Mouse (Mus musculus) CH12.LX (cell line): Measurements from ENCODE around the gene Ippk. TPM values are rescaled to one million over a fixed set of nuclear protein-coding genes. Genes with fewer than 3 reads are reported as not detected.

Experiments used
- DNase-seq: peaks from one replicate; pipeline ENCODE4 v3.0.0-alpha.2; 2013; ENCODE audit errors: extremely low read depth
- H3K27ac ChIP-seq: 2 replicates; pipeline ENCODE4 v1.5.1; 2012; ENCODE audit warnings: low read depth, mild to moderate bottlenecking, control low read depth, moderate library complexity; ENCODE audit not compliant: insufficient read depth
- H3K27me3 ChIP-seq: replicated peaks from 2 replicates; pipeline ENCODE3; 2012; ENCODE audit warnings: inconsistent platforms
- H3K36me3 ChIP-seq, 2 experiments: replicated peaks in 1 of 2; 2 replicates each; pipeline versions ENCODE3 to v1.6.1; 2012; ENCODE audit warnings: inconsistent platforms in 1 of 2, low read length in 1 of 2, mild to moderate bottlenecking in 1 of 2, mixed read lengths in 1 of 2, moderate library complexity in 1 of 2; ENCODE audit not compliant: control insufficient read depth in 1 of 2, insufficient read depth in 1 of 2
- H3K4me1 ChIP-seq, 2 experiments: 2 replicates each; pipeline ENCODE4 v1.6.1; 2012; ENCODE audit warnings: inconsistent platforms in 1 of 2, moderate library complexity in 1 of 2; ENCODE audit not compliant: insufficient read depth in 2 of 2, control insufficient read depth in 1 of 2
- H3K4me2 ChIP-seq: 2 replicates; pipeline ENCODE4 v1.6.1; 2012; ENCODE audit warnings: low read depth, mild to moderate bottlenecking, control low read depth; ENCODE audit not compliant: poor library complexity, insufficient read depth, severe bottlenecking
- H3K4me3 ChIP-seq, 3 experiments: fragments of 150-350 bp in 1 of 3; sonication (generic) in 1 of 3; replicated peaks in 1 of 3; 2 replicates each; pipeline versions ENCODE3 to v1.5.1; 2011 to 2012; ENCODE audit warnings: low read depth in 2 of 3, low read length in 2 of 3, mild to moderate bottlenecking in 2 of 3, moderate library complexity in 2 of 3, control low read depth in 1 of 3, improper control_type of control experiment in 1 of 3, inconsistent platforms in 1 of 3, mixed read lengths in 1 of 3; ENCODE audit not compliant: poor library complexity in 1 of 3
- H3K79me2 ChIP-seq: replicated peaks from 2 replicates; pipeline ENCODE4 v1.6.1; 2012; ENCODE audit warnings: mild to moderate bottlenecking, moderate library complexity; ENCODE audit not compliant: control insufficient read depth, poor library complexity, insufficient read depth, severe bottlenecking; ENCODE audit errors: extremely low read depth
- H3K9ac ChIP-seq: 2 replicates; pipeline ENCODE4 v1.6.1; 2012; ENCODE audit warnings: low read depth, mild to moderate bottlenecking, control low read depth, moderate library complexity; ENCODE audit not compliant: insufficient read depth
- H3K9me3 ChIP-seq: replicated peaks from 2 replicates; pipeline ENCODE3; 2012; ENCODE audit warnings: low read length, inconsistent platforms, mixed read lengths
- BHLHE40 ChIP-seq: IDR thresholded peaks from 2 replicates; pipeline ENCODE4 v1.6.1; 2011; ENCODE audit warnings: mild to moderate bottlenecking, low read depth, low read length, improper control_type of control experiment
- EP300 ChIP-seq: IDR thresholded peaks from 2 replicates; pipeline ENCODE4 v1.6.1; 2011; ENCODE audit warnings: low read length, improper control_type of control experiment
- ETS1 ChIP-seq: conservative IDR thresholded peaks from 2 replicates; pipeline ENCODE4 v1.6.1; 2012; ENCODE audit warnings: low read depth, mild to moderate bottlenecking, inconsistent platforms, low read length, improper control_type of control experiment, moderate library complexity
- GABPA ChIP-seq: IDR thresholded peaks from 2 replicates; pipeline ENCODE4 v1.6.1; 2012; ENCODE audit warnings: low read depth, low read length, improper control_type of control experiment, inconsistent platforms; ENCODE audit not compliant: insufficient replicate concordance
- JUN ChIP-seq: IDR thresholded peaks from 2 replicates; pipeline ENCODE4 v1.6.1; 2011; ENCODE audit warnings: low read depth, mild to moderate bottlenecking, low read length, improper control_type of control experiment, moderate library complexity; ENCODE audit not compliant: insufficient read depth
- KAT2A ChIP-seq: IDR thresholded peaks from 2 replicates; pipeline ENCODE4 v1.6.1; 2012; ENCODE audit warnings: low read length, improper control_type of control experiment, inconsistent platforms; ENCODE audit not compliant: insufficient replicate concordance
- MAZ ChIP-seq: IDR thresholded peaks from 2 replicates; pipeline ENCODE4 v1.6.1; 2012; ENCODE audit warnings: low read depth, mild to moderate bottlenecking, inconsistent platforms, low read length, improper control_type of control experiment, moderate library complexity
- MEF2A ChIP-seq: IDR thresholded peaks from 2 replicates; pipeline ENCODE4 v1.6.1; 2014; ENCODE audit warnings: low read depth, mild to moderate bottlenecking, inconsistent platforms, low read length, improper control_type of control experiment, borderline replicate concordance
- MXI1 ChIP-seq: IDR thresholded peaks from 2 replicates; pipeline ENCODE4 v1.6.1; 2011; ENCODE audit warnings: mild to moderate bottlenecking, low read depth, low read length, improper control_type of control experiment
- MYC ChIP-seq: IDR thresholded peaks from 2 replicates; pipeline ENCODE4 v1.6.1; 2011; ENCODE audit warnings: low read depth, mild to moderate bottlenecking, improper control_type of control experiment, low read length
- NELFE ChIP-seq: IDR thresholded peaks from 2 replicates; pipeline ENCODE4 v1.6.1; 2011; ENCODE audit warnings: low read depth, low read length, improper control_type of control experiment
- PAX5 ChIP-seq: IDR thresholded peaks from 2 replicates; pipeline ENCODE4 v1.6.1; 2012; ENCODE audit warnings: low read length, inconsistent platforms, mixed read lengths
- POLR2AphosphoS2 ChIP-seq: IDR thresholded peaks from 2 replicates; pipeline ENCODE4 v1.6.1; 2011; ENCODE audit warnings: low read depth, low read length, improper control_type of control experiment
- RAD21 ChIP-seq: IDR thresholded peaks from 2 replicates; pipeline ENCODE4 v1.6.1; 2011; ENCODE audit warnings: low read depth, mild to moderate bottlenecking, low read length, improper control_type of control experiment, moderate library complexity
- RCOR1 ChIP-seq: conservative IDR thresholded peaks from 2 replicates; pipeline ENCODE4 v1.6.1; 2012; ENCODE audit warnings: low read depth, mild to moderate bottlenecking, inconsistent platforms, low read length, improper control_type of control experiment
- SIN3A ChIP-seq: IDR thresholded peaks from 2 replicates; pipeline ENCODE4 v1.6.1; 2012; ENCODE audit warnings: low read length, improper control_type of control experiment, inconsistent platforms
- SMC3 ChIP-seq: IDR thresholded peaks from 2 replicates; pipeline ENCODE4 v1.6.1; 2011; ENCODE audit warnings: low read depth, low read length, improper control_type of control experiment
- TBP ChIP-seq: conservative IDR thresholded peaks from 2 replicates; pipeline ENCODE4 v1.6.1; 2011; ENCODE audit warnings: low read depth, low read length, improper control_type of control experiment
- USF1 ChIP-seq: IDR thresholded peaks from 2 replicates; pipeline ENCODE4 v1.6.1; 2014; ENCODE audit warnings: low read depth, mild to moderate bottlenecking, inconsistent platforms, low read length, improper control_type of control experiment
- USF2 ChIP-seq: conservative IDR thresholded peaks from 2 replicates; pipeline ENCODE4 v1.6.1; 2011; ENCODE audit warnings: low read depth, low read length, improper control_type of control experiment
- ZC3H11A ChIP-seq: IDR thresholded peaks from 2 replicates; pipeline ENCODE4 v1.6.1; 2012; ENCODE audit warnings: low read depth, mild to moderate bottlenecking, inconsistent platforms, low read length, improper control_type of control experiment
- ZMIZ1 ChIP-seq: IDR thresholded peaks from 2 replicates; pipeline ENCODE4 v1.6.1; 2012; ENCODE audit warnings: low read depth, mild to moderate bottlenecking, inconsistent platforms, low read length, improper control_type of control experiment
- ZNF384 ChIP-seq: IDR thresholded peaks from 2 replicates; pipeline ENCODE4 v1.6.1; 2012; ENCODE audit warnings: low read depth, low read length, improper control_type of control experiment, inconsistent platforms
- dilution Hi-C: fragments of 300-500 bp; cut with MboI; formaldehyde crosslinking; loops from 2 replicates; pipeline ENCODE4 v1.14.3; 2020; ENCODE audit warnings: low sequenced_read_pairs; ENCODE audit not compliant: extremely low pct_unique_long_range_greater_than_20kb, extremely low pct_ligation_motif_present
- in situ Hi-C: fragments of 300-500 bp; cut with MboI; formaldehyde crosslinking; loops from 3 replicates; pipeline ENCODE4 v1.14.3; 2019; ENCODE audit warnings: low sequenced_read_pairs, low pct_ligation_motif_present, low pct_unique_long_range_greater_than_20kb, mixed read lengths
- polyA plus RNA-seq: library from polyadenylated mRNA; unstranded; fragments of >175 nt; gene quantifications from 2 replicates; pipeline ENCODE4 v1.2.1, GENCODE M21; 2012; ENCODE audit warnings: low read depth; ENCODE audit not compliant: insufficient read length
- total RNA-seq, 2 experiments: library from RNA; depleted of rRNA; stranded (reverse); fragments of 300-350 nt in 1 of 2; fragments of >200 nt in 1 of 2; gene quantifications; 2 replicates each; pipeline ENCODE4 v1.2.3; 2012 to 2014

Ippk gene
- total and polyA plus RNA-seq, 3 experiments, result 8.7 to 21.5 (median 10.3) TPM

GRCm38 (mm10) chr13:49460692-49461414 is 39.8 kb downstream of the Ippk start:
- no peak for DNase-seq
- no peak overlapping the region for H3K4me2 ChIP-seq
- no peak for TF ChIP-seq MEF2A
- TF ChIP-seq SMC3, result no peak
- TF ChIP-seq USF1, result no peak
- TF ChIP-seq SIN3A, result no peak
- TF ChIP-seq JUN, result no peak
- no peak for TF ChIP-seq MAZ
- TF ChIP-seq BHLHE40, result no peak
- no peak for TF ChIP-seq EP300
- no peak for TF ChIP-seq USF2
- TF ChIP-seq ZNF384, result no peak
- no peak for TF ChIP-seq GABPA
- no peak for TF ChIP-seq KAT2A
- TF ChIP-seq PAX5, result no peak
- no peak for TF ChIP-seq ZMIZ1
- no peak for TF ChIP-seq NELFE
- no peak for TF ChIP-seq POLR2AphosphoS2
- no peak for TF ChIP-seq ZC3H11A
- no peaks in the 10 kb centered on the region for H3K9me3 ChIP-seq
- H3K4me3 ChIP-seq, result no peak overlapping the region
- peaks cover 29 to 88% of the 10 kb centered on the region in 2 experiments for H3K36me3 ChIP-seq
- no peaks in the 10 kb centered on the region for H3K79me2 ChIP-seq
- no peaks in the 10 kb centered on the region for H3K27me3 ChIP-seq
- H3K4me1 ChIP-seq, result peaks cover 0 to 11% of the 10 kb centered on the region in 2 experiments; a peak in 1 of 4 replicates
- in situ Hi-C loops, result no loop called here
- dilution Hi-C loops, result no loop called here
- H3K9ac ChIP-seq, result no peak overlapping the region
- no peak overlapping the region for H3K27ac ChIP-seq

GRCm38 (mm10) chr13:49461458-49462132 is 40.5 kb downstream of the Ippk start:
- Histone ChIP-seq H3K9me3 (no peaks in the 10 kb centered on the region), H3K9ac (no peak overlapping the region), H3K36me3 (peaks cover 29 to 89% of the 10 kb centered on the region in 2 experiments), H3K27me3 (no peaks in the 10 kb centered on the region)
- TF ChIP-seq RAD21 (no peak), SMC3 (no peak), USF1 (no peak), EP300 (no peak), KAT2A (no peak), TBP (no peak), JUN (no peak), ETS1 (no peak), PAX5 (no peak), MXI1 (no peak), ZC3H11A (no peak), MEF2A (no peak; the same call in 1 of the 2 replicates), MYC (no peak), RCOR1 (no peak), SIN3A (no peak), USF2 (no peak)
- TF ChIP-seq, all 38 proteins: peak for 0
- Histone ChIP-seq H3K4me1 (peaks cover 0 to 16% of the 10 kb centered on the region in 2 experiments; a peak in 2 of 4 replicates), H3K4me3 (no peak overlapping the region), H3K4me2 (no peak overlapping the region), H3K79me2 (no peaks in the 10 kb centered on the region), H3K27ac (no peak overlapping the region)
- in situ Hi-C loops, result no loop called here
- dilution Hi-C loops, result no loop called here
- no peak for DNase-seq
